Mouse (Mus musculus) liver, adult 2 months (tissue): Measurements from ENCODE around the gene Noxa1.

Experiments used
- CTCF ChIP-seq: fragments of 200-500 bp; IDR thresholded peaks from 2 replicates; pipeline ENCODE4 v1.5.1; 2011; ENCODE audit warnings: low read depth, low read length, control low read depth
- POLR2A ChIP-seq: fragments of 200-500 bp; IDR thresholded peaks from 2 replicates; pipeline ENCODE4 v1.6.1; 2011; ENCODE audit warnings: low read length, control low read depth; ENCODE audit not compliant: insufficient read depth; ENCODE audit errors: extremely low read depth

- no peak for TF ChIP-seq POLR2A
- TF ChIP-seq CTCF, result no peak
Measured at GRCm38 (mm10) chr2:25110505-25111183, 15.7 kb upstream of the Noxa1 start.
